Mouse (Mus musculus) liver, embryonic 14.5 days (tissue): ENCODE measurements around the gene Cabp2.
"Not testable (repeated sequence)": the region's sequence is repeated elsewhere in the genome, so short reads cannot be mapped to it uniquely, and the experiment has no call there.

Experiments
- CTCF ChIP-seq: IDR thresholded peaks from 2 replicates; pipeline ENCODE4 v1.5.1; 2016; ENCODE audit warnings: antibody characterized with exemption, low read depth, control low read depth
- EP300 ChIP-seq: IDR thresholded peaks from 2 replicates; pipeline ENCODE4 v1.6.1; 2016; ENCODE audit warnings: antibody characterized with exemption, low read depth

- peak; percentile 38; the same call in 1 of the 2 replicates for TF ChIP-seq CTCF
- not testable (repeated sequence) for TF ChIP-seq EP300
Observed at GRCm38 (mm10) chr19:4049069-4049468, 32.3 kb upstream of the Cabp2 start.
